Mouse (Mus musculus) heart, embryonic 11.5 days (tissue): ENCODE results near the gene Mrtfb. TPM values are rescaled to one million over a fixed set of nuclear protein-coding genes. Genes with fewer than 3 reads are reported as not detected.

Experiments used
- ATAC-seq: fragments of 200-750 bp; cut with Nextera tagmentation; replicated peaks from 2 replicates; pipeline ENCODE4 v1.8.0; 2017; ENCODE audit warnings: moderate library complexity; ENCODE audit not compliant: insufficient number of reproducible peaks, low FRiP score, low TSS enrichment
- H3K27ac ChIP-seq: fragments of 300-500 bp; sonication (generic); 2 replicates; pipeline ENCODE4 v1.5.1; 2014; ENCODE audit warnings: mild to moderate bottlenecking, low read depth, low read length
- H3K27me3 ChIP-seq: fragments of 300-500 bp; sonication (generic); 2 replicates; pipeline ENCODE4 v1.6.1; 2014; ENCODE audit warnings: mild to moderate bottlenecking, low read length, mixed read lengths; ENCODE audit not compliant: control insufficient read depth, insufficient read depth
- H3K36me3 ChIP-seq: fragments of 300-500 bp; sonication (generic); 2 replicates; pipeline ENCODE4 v1.6.1; 2014; ENCODE audit warnings: mild to moderate bottlenecking, low read length, moderate library complexity, mixed read lengths; ENCODE audit not compliant: control insufficient read depth, insufficient read depth
- H3K4me1 ChIP-seq: fragments of 300-500 bp; sonication (generic); 2 replicates; pipeline ENCODE4 v1.6.1; 2014; ENCODE audit warnings: low read length; ENCODE audit not compliant: control insufficient read depth, insufficient read depth
- H3K4me2 ChIP-seq: fragments of 300-500 bp; sonication (generic); 2 replicates; pipeline ENCODE4 v1.6.1; 2014; ENCODE audit warnings: mild to moderate bottlenecking, moderate library complexity
- H3K4me3 ChIP-seq: fragments of 300-500 bp; sonication (generic); 2 replicates; pipeline ENCODE4 v1.5.1; 2014; ENCODE audit warnings: low read depth, low read length
- H3K9ac ChIP-seq: fragments of 300-500 bp; sonication (generic); 2 replicates; pipeline ENCODE4 v1.6.1; 2014; ENCODE audit warnings: mild to moderate bottlenecking, low read depth, low read length, moderate library complexity
- H3K9me3 ChIP-seq: fragments of 300-500 bp; sonication (generic); replicated peaks from 2 replicates; pipeline ENCODE4 v1.6.1; 2016; ENCODE audit warnings: low read length; ENCODE audit not compliant: control insufficient read depth
- WGBS: fragments of 180-500 bp; shearing (Covaris S2); extraction: QIAGEN DNeasy Blood & Tissue Kit; methylation state at CpG from one replicate; pipeline ENCODE4 v1.1.7; 2014; ENCODE audit not compliant: insufficient replicate concordance; 5-methylcytosine and 5-hydroxymethylcytosine counted together
- polyA plus RNA-seq: library from polyadenylated mRNA; unstranded; fragments of >200 nt; fragmentation: Nextera tagmentation; extraction: Ambion mirVana; gene quantifications from 2 replicates; pipeline ENCODE4 v1.2.1, GENCODE M21; 2014

The Mrtfb gene
- polyA plus RNA-seq, 1 experiment from 2014 or later: 20.2 TPM

- no peaks in the 10 kb centered on the region for H3K36me3 ChIP-seq
- H3K4me2 ChIP-seq: no peak overlapping the region
- H3K9me3 ChIP-seq: no peaks in the 10 kb centered on the region
- H3K4me1 ChIP-seq: peaks cover 8% of the 10 kb centered on the region; the same call in 1 of the 2 replicates
- H3K4me3 ChIP-seq: no peak overlapping the region
- H3K9ac ChIP-seq: no peak overlapping the region
- no peak overlapping the region for H3K27ac ChIP-seq
- WGBS: 69% methylated on average over 2 of the region's 2 CpGs
- ATAC-seq: no peak
- H3K27me3 ChIP-seq: no peaks in the 10 kb centered on the region
Measured at GRCm38 (mm10) chr16:13298991-13299390, 42.7 kb downstream of the Mrtfb start.

- 81% methylated on average over 3 of the region's 3 CpGs for WGBS
- no peaks in the 10 kb centered on the region for H3K36me3 ChIP-seq
- H3K27me3 ChIP-seq: no peaks in the 10 kb centered on the region
- no peak overlapping the region for H3K4me3 ChIP-seq
- no peak for ATAC-seq
- H3K27ac ChIP-seq: no peak overlapping the region
- peaks cover 14% of the 10 kb centered on the region for H3K4me1 ChIP-seq
- H3K9me3 ChIP-seq: no peaks in the 10 kb centered on the region
- no peak overlapping the region for H3K9ac ChIP-seq
- H3K4me2 ChIP-seq: no peak overlapping the region
Measured at GRCm38 (mm10) chr16:13306065-13306695, 49.9 kb downstream of the Mrtfb start.

- no peak for ATAC-seq
- no peak overlapping the region for H3K9ac ChIP-seq
- H3K9me3 ChIP-seq: no peaks in the 10 kb centered on the region
- H3K36me3 ChIP-seq: no peaks in the 10 kb centered on the region
- H3K4me3 ChIP-seq: no peak overlapping the region
- WGBS: 68% methylated on average over 1 of the region's 1 CpGs
- H3K4me2 ChIP-seq: no peak overlapping the region
- H3K27me3 ChIP-seq: no peaks in the 10 kb centered on the region
- peaks cover 14% of the 10 kb centered on the region for H3K4me1 ChIP-seq
- H3K27ac ChIP-seq: no peak overlapping the region
Measured at GRCm38 (mm10) chr16:13310096-13310683, 53.9 kb downstream of the Mrtfb start.

GRCm38 (mm10) chr16:13311374-13311773 lies 55.1 kb downstream of the Mrtfb start:
- 73% methylated on average over 1 of the region's 1 CpGs for WGBS
- no peak for ATAC-seq
- Histone ChIP-seq H3K4me2 (no peak overlapping the region), H3K4me1 (peaks cover 14% of the 10 kb centered on the region), H3K27ac (no peak overlapping the region), H3K36me3 (no peaks in the 10 kb centered on the region), H3K9me3 (no peaks in the 10 kb centered on the region), H3K27me3 (no peaks in the 10 kb centered on the region), H3K4me3 (no peak overlapping the region), H3K9ac (no peak overlapping the region)

GRCm38 (mm10) chr16:13313096-13313719 lies 56.9 kb downstream of the Mrtfb start:
- H3K27me3 ChIP-seq: no peaks in the 10 kb centered on the region
- ATAC-seq: no peak
- no peaks in the 10 kb centered on the region for H3K9me3 ChIP-seq
- H3K27ac ChIP-seq: no peak overlapping the region
- no peak overlapping the region for H3K4me3 ChIP-seq
- H3K36me3 ChIP-seq: no peaks in the 10 kb centered on the region
- H3K9ac ChIP-seq: no peak overlapping the region
- H3K4me2 ChIP-seq: no peak overlapping the region
- 81% methylated on average over 5 of the region's 5 CpGs for WGBS
- peaks cover 14% of the 10 kb centered on the region for H3K4me1 ChIP-seq

- Histone ChIP-seq H3K9me3 (no peaks in the 10 kb centered on the region), H3K4me2 (no peak overlapping the region), H3K4me3 (no peak overlapping the region), H3K4me1 (peaks cover 8% of the 10 kb centered on the region), H3K36me3 (no peaks in the 10 kb centered on the region), H3K27me3 (no peaks in the 10 kb centered on the region), H3K9ac (no peak overlapping the region), H3K27ac (no peak overlapping the region)
- WGBS: 32% methylated on average over 6 of the region's 6 CpGs
- ATAC-seq: no peak
Measured at GRCm38 (mm10) chr16:13323751-13324150, 67.5 kb downstream of the Mrtfb start.

DNA sequence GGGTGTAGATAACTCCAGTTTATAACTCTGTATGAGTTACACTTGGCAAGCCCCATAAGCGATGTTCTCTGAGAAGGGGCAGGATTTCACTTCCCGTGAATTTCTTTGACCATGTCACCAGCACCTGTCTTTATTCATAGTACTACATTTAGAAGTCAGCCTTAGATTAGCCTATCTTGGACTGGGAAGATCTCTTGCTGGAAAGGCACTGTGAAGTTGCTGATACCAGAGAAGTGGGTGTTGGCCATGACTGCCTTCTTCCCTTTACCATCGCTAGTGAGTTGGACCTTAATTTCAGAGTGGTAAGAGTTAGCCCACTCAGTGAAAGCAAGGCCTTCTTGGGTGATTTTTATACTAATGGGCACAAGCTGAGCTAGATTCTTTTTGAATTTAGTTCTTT lies 70.3 kb downstream of the Mrtfb start:
- Histone ChIP-seq H3K9ac (no peak overlapping the region), H3K9me3 (no peaks in the 10 kb centered on the region), H3K4me2 (no peak overlapping the region), H3K4me3 (no peak overlapping the region), H3K36me3 (no peaks in the 10 kb centered on the region), H3K27me3 (no peaks in the 10 kb centered on the region), H3K4me1 (peaks cover 21% of the 10 kb centered on the region), H3K27ac (no peak overlapping the region)
- WGBS: 52% methylated on average over 3 of the region's 3 CpGs
- ATAC-seq: no peak

GRCm38 (mm10) chr16:13328646-13329045 lies 72.4 kb downstream of the Mrtfb start:
- Histone ChIP-seq H3K27ac (no peak overlapping the region), H3K9me3 (no peaks in the 10 kb centered on the region), H3K4me2 (no peak overlapping the region), H3K4me1 (peaks cover 17% of the 10 kb centered on the region), H3K9ac (no peak overlapping the region), H3K4me3 (no peak overlapping the region), H3K36me3 (no peaks in the 10 kb centered on the region; the same call in 1 of the 2 replicates), H3K27me3 (no peaks in the 10 kb centered on the region)
- ATAC-seq: no peak
- 86% methylated on average over 4 of the region's 4 CpGs for WGBS
